Mouse (Mus musculus) brain, adult 2 months (tissue): Measurements from ENCODE around the gene Kif1a.
A peak's percentile ranks its signal among the peaks of the same experiment; 100 is the strongest.

Experiments
- DNase-seq: peaks from one replicate; pipeline ENCODE4 v3.0.0; 2011; ENCODE audit warnings: low read depth, low spot score

Kif1a gene

GRCm38 (mm10) chr1:93098956-93099355 lies 2.8 kb downstream of the Kif1a start:
- no peak for DNase-seq

GRCm38 (mm10) chr1:93092582-93092981 lies 9.2 kb downstream of the Kif1a start:
- DNase-seq: peak; percentile 54

DNA sequence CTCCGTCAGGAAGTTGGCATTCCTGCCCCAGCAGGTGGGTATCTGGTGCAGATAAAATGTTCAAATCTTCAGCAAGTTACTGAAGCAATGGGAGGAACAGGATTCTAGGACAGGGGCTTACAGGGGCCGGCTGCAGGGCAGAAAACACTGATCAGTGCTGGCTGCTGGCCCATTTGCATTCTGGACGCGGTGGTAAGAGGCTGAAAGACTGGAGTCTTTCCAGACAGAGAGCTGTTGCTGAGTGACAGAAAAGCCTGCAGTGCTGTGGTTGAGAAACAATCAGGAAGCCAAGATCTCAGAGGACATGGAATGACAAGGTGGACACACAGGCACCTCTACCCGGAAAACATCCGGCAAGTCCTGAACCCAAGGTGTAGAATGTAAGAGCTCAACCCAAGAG lies 16.6 kb downstream of the Kif1a start:
- DNase-seq: peak; percentile 81

- peak; percentile 87 for DNase-seq
These were observed 18.1 kb downstream of the Kif1a start for GRCm38 (mm10) chr1:93083420-93084285.

GRCm38 (mm10) chr1:93082121-93082520 lies 19.6 kb downstream of the Kif1a start:
- DNase-seq: no peak

- peak; percentile 93 for DNase-seq
These were observed 20.7 kb downstream of the Kif1a start for GRCm38 (mm10) chr1:93080930-93081589.

DNA sequence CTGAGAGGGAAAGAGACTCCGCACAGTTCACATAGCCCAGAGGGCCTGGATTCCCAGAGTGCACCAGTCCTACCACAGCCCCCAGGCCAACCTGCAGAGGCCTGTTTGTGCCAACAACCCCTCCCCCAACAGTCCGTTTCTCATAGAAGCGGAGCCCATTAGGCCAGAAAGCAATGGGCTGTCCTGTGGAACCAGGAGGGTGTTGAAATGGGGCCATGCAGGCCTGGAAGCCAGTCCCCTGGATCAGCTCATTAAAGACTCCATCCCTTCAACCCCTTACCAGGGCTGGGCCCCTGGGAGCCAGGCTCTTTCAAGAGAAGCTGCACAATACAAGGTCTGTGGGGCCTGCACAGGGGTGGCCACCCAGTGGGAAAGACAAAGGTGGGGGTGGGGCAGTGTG lies 22.1 kb downstream of the Kif1a start:
- DNase-seq: no peak

GRCm38 (mm10) chr1:93072279-93072865 lies 29.4 kb downstream of the Kif1a start:
- DNase-seq: peak; percentile 48

GRCm38 (mm10) chr1:93071487-93071971 lies 30.2 kb downstream of the Kif1a start:
- peak; percentile 79 for DNase-seq

DNA sequence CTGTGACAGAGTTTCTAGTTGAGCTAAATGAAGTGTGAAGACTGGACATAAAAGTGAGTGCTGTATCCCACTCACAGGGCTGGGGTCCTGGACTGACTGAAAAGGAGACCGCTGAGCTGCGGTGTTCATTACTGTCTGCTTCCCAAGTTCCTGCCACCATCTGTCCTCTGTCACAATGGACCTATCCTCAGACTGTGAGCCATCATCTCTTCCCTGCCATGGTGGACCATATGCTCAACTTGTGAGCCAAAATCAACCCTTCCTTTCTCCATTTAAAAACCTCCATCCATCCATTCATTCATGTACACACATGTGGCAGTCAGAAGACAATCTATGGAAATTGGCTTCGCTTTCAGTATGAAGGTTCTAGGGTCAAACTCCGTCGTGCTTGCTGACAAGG lies 30.9 kb downstream of the Kif1a start:
- DNase-seq: peak; percentile 96

GRCm38 (mm10) chr1:93068553-93068952 lies 33.2 kb downstream of the Kif1a start:
- DNase-seq: peak; percentile 78

DNA sequence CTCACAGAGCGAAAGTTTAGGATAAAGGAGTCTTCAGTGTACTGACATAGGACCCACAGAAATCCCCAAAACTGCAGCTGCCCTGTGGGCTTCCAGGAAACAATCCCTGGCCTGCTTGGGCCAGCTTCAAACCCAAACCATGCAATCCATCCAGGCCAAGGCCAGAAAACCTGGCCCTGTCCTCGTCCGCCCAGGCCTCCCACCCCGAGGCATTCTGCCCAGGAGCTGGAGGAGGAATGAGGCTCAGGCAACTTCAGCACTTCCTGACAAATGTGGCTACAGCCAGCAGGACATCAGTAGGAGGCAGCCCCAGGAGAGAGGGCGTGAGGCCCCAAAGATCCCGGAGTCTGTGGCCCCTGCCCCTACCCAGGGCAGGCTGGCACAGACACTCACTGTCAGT lies 36.1 kb downstream of the Kif1a start:
- DNase-seq: peak; percentile 53

DNA sequence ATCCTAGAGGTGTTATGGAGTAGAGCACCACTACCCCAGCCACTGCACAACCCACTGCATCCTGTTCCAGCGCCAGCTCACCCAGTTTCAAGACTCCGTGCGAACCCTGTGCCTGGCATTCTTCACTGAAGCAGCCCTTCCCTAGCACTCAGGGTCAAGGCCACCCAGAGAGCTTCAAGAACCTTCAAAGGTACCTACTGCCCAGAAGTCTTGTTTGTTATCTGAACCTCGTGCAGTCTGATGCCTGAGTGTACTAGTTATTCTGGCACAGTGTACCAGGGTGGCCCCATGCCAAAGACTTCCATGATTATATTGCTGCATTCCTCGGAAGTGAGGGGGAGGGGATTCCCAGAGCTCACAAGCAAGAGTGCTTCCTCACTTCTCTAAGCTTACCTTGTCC lies 38.1 kb downstream of the Kif1a start:
- peak; percentile 64 for DNase-seq

DNA sequence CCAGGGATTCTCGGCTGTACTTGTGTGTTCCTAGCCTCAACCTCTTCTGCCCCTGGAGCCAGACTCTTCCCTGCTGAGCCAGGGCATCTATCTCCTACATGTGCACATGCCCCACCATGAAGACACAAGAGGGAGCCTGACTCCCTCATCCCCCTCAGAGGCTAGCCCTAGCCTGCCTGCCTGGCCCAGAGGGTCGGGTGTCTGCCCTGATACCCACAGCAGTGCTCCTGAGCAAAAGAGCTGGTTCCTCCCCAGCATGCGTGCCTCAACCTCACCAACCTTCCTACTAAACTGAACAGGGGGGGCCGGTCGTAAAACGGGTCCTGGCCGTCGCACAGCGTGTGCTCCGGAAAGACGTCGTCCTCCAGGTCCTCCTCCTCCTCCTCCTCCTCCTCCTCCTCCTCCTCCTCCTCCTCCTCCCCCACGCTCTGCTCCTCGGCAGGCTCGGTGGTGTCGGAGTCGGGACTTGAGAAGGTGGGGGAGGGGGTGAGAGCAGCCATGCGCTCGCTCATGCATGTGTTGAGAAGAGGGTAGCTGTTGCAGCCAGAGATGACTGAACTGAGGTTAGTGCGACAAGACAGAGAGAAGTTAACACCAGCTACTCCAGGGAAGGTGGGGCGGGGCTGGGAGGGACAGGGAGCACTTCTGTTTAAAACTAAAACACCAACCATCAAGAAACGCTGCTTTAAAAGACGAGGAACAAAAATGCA lies 50.5 kb downstream of the Kif1a start:
- peak; percentile 58 for DNase-seq

- peak; percentile 80 for DNase-seq
These were observed 51.7 kb downstream of the Kif1a start for GRCm38 (mm10) chr1:93050071-93050470.

DNA sequence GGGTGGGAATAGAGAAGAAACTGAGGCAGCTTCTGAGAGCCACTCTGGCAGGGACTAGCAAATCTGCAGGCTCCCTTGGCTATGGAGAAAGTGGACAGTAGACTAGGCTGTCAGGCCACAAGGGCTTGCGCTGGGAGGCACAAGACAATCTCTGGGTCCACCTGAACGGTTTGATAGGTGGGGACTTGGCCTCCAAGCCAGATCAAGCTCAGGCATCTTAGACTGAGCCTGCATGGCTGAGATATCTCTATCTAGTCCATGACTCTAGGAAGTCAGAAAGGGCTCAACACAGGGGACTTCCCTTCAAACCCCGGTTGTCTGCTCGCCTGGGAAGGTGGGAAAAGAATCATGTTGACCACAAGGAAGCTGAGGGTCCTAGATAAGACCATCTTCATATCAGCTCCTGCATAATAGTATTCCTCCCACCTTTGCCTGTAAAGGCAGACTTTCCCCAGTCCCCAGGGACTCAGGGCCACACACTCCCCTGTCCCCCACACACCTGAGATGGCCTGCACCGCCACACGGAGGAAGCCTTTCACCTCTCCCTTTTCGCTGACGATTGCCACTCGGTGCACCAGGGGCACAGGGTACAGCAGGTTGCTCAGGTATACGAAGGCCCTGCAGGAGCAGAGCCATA lies 55.5 kb downstream of the Kif1a start:
- DNase-seq: no peak

DNA sequence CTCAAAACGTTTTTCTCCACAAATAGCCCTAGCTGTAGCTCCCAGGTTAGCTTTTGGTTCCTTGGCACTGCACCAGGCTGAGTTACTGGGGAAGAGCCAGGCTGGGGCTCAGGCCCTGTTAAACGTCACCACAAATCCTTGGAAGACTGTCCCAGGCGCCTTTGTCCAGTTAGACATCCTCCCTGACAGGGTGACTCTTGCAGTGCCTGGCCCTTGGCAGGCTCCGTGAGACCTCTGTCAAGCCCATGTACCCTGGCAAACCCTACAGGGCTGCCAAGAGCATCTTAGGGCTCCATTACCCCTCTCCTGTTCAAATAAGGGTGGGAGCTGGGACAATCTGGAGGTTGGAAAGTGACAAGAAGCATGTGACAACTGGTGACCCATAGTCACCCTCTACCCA lies 65.8 kb downstream of the Kif1a start:
- no peak for DNase-seq

DNA sequence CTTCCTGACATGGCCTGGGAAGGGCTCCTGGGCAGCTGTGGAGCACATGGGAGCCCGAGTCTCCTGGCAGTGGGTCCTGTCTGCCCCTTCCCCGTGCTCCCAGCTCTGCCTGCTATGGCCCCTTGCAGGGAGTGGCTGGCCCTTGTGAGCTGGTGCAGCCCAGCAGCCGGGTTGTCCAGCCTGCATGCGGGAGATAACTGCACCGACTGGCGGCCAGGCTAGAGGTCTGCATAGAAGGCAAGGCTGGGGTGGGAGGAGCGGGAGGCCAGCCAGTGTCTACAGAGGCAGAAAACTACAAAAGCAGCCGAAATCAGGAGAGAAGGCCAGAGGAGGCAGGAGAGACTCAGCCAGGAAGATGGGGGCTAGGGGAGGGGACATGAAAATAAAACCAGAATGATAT lies 67.8 kb downstream of the Kif1a start:
- no peak for DNase-seq

GRCm38 (mm10) chr1:93031199-93031598 lies 70.6 kb downstream of the Kif1a start:
- peak; percentile 77 for DNase-seq

DNA sequence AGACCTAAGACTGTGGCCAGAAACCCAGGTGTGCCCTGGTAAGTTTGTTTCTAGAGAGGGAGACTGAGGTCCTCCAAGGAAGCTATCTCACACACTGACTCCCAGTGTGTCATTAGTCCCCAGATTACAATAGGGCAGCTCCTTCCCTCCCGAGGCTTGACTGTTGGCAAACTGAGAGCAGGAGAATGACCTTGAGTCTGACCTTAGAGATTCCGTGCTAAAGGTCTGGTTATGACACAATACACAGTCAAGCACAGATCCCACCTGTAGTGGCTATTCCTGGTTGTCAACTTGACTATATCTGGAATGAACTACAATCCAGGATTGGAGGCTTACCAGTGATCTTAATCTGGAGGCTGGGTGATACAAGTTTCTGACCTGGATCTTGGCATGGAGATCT lies 71.7 kb downstream of the Kif1a start:
- no peak for DNase-seq

DNA sequence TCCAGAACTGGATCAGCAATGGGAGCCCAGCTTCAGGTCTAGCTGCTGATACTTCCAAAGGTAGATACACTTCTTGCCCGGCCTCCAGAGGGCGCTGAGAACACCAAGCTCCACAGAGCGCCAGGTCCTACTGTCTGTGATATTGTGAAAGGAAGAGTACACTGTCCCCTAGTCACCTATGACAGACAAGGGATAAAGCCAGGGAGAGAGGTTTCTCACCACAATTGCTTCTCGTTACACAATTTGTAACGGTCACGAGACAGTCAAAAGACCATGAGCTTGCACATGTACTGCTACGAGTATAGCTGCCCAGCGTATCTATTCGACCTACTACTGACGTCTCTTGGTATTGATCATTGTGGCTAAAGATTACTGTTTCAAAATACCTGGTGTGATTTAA lies 72.4 kb downstream of the Kif1a start:
- no peak for DNase-seq
